Mouse (Mus musculus) adipocyte (in vitro differentiated cells): ENCODE measurements around the gene Akr1d1.

Experiments
- DNase-seq: peaks from one replicate; pipeline ENCODE4 v3.0.0-alpha.2; 2016; ENCODE audit warnings: low spot score

Akr1d1 gene

GRCm38 (mm10) chr6:37529940-37530339 is at the start of gene Akr1d1:
Gene Akr1d1, plus strand, starts transcription at chr6:37530173.
- no peak for DNase-seq

DNA sequence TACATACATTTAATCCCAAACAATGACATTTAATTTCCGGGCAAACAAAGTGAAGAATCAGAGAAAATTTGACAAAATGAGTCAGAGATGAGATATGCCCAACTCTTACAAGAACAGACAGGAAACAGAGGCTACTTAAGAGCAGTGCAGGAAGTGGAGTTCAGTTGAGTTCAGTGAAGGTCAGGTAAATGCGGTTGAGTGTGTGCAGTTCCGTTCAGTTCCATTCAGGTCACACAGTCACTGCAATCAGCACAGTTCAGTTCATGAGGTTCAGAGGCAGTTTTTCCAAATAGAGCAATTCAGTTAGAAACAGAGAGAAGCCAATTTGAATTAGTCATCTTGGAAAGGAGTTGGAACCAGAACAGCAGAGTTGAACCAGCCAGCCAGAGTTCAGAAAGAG is 48.8 kb upstream of the Akr1d1 start:
- no peak for DNase-seq

GRCm38 (mm10) chr6:37483262-37483661 is 46.7 kb upstream of the Akr1d1 start:
- no peak for DNase-seq

GRCm38 (mm10) chr6:37484588-37485070 is 45.3 kb upstream of the Akr1d1 start:
- no peak for DNase-seq

GRCm38 (mm10) chr6:37486502-37486901 is 43.5 kb upstream of the Akr1d1 start:
- DNase-seq: no peak

- no peak for DNase-seq
These were observed 37.7 kb upstream of the Akr1d1 start for GRCm38 (mm10) chr6:37492241-37492640.

GRCm38 (mm10) chr6:37494957-37495356 is 35.0 kb upstream of the Akr1d1 start:
- no peak for DNase-seq

DNA sequence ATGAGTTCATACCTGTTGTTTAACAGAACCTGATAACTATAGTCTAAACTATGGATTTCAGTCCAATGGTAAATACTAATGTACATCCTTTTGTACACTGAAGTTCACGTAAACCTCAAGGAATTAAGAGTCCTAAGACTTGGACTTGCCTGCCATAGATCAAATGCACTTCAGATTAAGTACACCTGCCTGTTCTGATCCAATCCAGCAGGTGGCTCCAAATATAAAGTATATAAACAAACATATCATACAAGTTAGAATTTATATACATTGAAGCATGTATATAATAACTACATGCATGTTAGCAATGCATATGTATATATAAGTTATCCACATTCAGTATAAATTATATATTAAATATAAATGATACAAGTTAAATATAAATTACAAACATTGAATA is 33.1 kb upstream of the Akr1d1 start:
- DNase-seq: no peak

DNA sequence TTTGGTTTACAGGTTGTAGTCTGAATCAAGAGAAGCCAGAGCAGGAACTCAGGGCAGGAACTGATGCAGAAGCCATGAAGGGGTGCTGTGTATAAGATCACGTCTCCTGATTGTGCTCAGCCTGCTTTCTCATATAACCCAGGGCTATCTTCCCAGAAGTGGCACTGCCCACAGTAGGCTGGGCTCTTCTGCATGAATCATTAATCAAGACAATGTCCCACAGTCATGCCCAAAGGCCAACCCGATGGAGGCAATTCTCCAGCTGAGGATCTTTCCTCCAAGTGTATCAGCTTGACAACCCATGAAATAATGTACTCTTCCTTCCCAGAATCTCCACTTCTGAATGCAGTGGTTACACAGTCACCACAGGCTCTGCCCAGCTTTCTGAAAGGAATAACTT is 24.4 kb upstream of the Akr1d1 start:
- DNase-seq: peak; percentile 48

GRCm38 (mm10) chr6:37506909-37507515 is 23.0 kb upstream of the Akr1d1 start:
- peak; percentile 19 for DNase-seq

- DNase-seq: no peak
These were observed 19.2 kb upstream of the Akr1d1 start for GRCm38 (mm10) chr6:37510786-37511185.

- no peak for DNase-seq
These were observed 9.2 kb upstream of the Akr1d1 start for GRCm38 (mm10) chr6:37520631-37521375.

GRCm38 (mm10) chr6:37532036-37532435 is 2.1 kb downstream of the Akr1d1 start:
- no peak for DNase-seq

GRCm38 (mm10) chr6:37536831-37537230 is 6.9 kb downstream of the Akr1d1 start:
- no peak for DNase-seq

- peak; percentile 41 for DNase-seq
These were observed 7.8 kb downstream of the Akr1d1 start for GRCm38 (mm10) chr6:37537801-37538200.

- DNase-seq: no peak
These were observed 8.8 kb downstream of the Akr1d1 start for GRCm38 (mm10) chr6:37538792-37539191.

GRCm38 (mm10) chr6:37539403-37539802 is 9.4 kb downstream of the Akr1d1 start:
- DNase-seq: no peak

- no peak for DNase-seq
These were observed 10.1 kb downstream of the Akr1d1 start for GRCm38 (mm10) chr6:37540113-37540512.

DNA sequence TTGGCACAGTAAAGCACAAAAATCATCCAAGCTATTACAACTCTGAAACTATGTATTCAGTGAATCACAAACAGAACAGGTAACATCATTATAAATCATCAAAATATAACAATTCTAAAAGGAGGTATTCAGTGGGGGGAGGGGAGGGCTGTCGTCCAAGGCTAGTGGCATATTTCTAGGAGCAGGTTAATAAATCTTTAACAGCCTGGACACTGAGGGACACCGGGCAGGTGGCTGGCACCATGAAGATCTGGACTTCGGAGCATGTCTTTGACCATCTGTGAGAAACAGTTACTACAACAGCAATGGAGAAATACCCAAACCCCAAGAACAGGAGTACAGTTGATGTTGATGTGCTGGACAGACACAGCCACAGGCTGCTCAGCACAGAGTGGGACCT is 11.2 kb downstream of the Akr1d1 start:
- no peak for DNase-seq

- no peak for DNase-seq
These were observed 12.2 kb downstream of the Akr1d1 start for GRCm38 (mm10) chr6:37542145-37542544.

DNA sequence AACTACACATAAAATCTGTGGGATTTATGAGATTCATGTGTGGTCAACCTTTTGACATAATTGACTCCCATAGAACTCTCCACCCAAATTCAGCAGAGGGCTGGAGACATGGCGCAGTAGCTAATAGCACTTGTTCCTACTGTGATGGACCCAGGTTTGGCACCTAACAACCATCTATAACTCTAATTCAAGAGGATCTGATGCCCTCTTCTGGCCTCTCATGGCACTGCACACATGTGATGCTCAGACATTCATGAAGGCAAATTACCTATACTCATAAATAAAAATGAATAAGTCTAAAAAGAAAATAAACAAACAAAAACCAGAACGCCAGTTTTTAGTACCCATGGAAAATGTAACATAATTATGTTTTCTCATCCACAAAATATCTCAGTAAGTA is 22.8 kb downstream of the Akr1d1 start:
- peak; percentile 25 for DNase-seq

- peak; percentile 29 for DNase-seq
These were observed 24.0 kb downstream of the Akr1d1 start for GRCm38 (mm10) chr6:37553926-37554325.

GRCm38 (mm10) chr6:37554327-37554726 is 24.4 kb downstream of the Akr1d1 start:
- DNase-seq: peak; percentile 32

DNA sequence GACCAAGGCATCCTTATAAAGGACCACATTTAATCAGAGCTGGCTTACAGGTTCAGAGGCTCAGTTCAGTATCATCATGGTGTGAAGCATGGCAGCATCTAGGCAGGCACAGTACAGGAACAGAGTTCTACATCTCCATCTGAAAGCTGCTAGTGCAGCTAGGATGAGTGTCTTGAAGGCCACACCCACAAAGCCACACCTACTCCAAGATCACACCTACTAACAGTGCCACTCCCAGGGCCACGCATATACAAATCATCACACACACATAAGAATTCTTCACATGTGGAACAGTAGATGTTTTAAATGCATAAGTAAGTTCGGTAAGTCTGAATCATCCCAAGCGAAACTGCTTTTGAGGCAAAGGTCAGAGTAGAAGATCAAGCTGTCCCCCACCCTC is 33.9 kb downstream of the Akr1d1 start:
- DNase-seq: no peak
